Mouse (Mus musculus) kidney, adult 8-10 months (tissue): Measurements from ENCODE around the gene Schip1.

Experiments used
- DNase-seq, 2 experiments: peaks; one replicate each; pipeline ENCODE4 v3.0.0; 2022

Schip1 gene

DNA sequence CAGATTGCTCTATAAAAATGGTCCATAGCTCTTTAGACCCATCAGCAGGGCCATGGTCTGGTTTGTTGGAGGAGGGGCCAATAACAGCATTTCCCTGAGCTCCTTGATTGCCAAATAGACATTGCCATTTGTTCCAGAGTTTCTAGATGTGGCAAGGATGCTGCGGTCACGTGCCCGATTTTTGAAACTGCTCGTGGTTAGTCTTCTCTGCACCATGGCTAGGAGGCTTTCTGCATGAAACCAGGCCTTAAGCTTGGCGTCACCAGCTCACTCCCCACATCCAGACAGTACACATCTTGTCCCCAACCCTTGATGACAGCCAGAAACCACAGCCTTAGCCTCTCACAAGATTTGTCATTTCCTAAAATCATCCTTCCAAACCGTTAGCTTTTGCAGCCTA is 559.9 kb downstream of the Schip1 start:
- DNase-seq, result no peak

DNA sequence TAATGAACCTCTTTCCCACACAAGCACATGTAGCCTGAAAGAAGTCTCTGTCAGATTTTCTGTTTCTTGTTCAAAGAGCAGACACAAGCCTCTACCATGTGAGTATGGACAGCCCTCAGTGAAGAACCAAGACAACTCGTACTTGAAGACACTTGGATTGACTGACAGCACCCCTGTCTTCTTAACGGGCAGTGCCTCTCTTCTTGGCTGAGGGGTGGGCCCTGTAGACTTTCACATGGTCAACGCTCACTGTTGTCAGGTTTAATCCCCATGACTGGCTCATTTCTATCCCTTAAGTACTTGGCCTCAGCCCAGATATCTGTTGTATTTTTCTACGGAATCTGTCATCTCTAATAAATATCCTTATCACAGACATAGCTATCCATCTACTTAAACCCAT is 565.7 kb downstream of the Schip1 start:
- no peak for DNase-seq

DNA sequence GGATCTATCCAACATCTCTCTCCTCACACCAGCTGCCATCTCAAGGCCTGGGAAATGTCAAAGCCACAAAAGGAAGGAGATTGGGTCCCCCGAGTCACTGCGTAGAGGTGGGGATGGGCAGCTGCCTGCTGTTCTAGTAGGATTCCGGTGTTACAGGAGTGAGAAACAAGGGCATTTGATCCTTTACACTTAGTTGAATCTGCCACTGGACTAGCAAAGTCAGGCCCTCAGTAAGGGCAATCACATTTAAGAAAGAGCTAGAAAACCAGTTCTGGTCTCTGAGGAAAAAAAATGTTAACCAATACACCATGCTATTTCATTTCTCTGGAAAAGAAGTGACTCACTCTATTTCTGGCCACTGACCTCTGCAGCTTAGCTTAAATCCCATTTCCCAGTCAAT is 566.2 kb downstream of the Schip1 start:
- no peak for DNase-seq

DNA sequence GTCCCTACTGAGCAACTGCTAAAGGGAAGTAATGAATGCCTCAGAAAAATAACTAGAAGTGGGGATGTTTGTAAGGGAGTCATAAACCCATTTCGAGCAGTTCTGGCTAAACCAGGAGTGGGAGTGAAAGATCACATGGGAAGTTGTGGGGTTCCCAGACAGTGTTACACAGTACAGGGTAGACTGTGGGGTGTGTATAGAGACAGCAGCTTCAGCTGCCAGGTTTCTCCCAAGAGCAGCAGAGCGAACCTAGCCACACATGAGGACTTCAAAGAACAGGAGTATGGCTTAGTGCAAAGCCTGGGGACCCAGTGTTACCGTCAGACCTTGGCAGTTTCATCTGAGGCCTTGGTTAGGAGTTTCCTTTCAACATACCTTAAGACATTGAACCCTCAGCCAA is 568.1 kb downstream of the Schip1 start:
- no peak for DNase-seq

DNA sequence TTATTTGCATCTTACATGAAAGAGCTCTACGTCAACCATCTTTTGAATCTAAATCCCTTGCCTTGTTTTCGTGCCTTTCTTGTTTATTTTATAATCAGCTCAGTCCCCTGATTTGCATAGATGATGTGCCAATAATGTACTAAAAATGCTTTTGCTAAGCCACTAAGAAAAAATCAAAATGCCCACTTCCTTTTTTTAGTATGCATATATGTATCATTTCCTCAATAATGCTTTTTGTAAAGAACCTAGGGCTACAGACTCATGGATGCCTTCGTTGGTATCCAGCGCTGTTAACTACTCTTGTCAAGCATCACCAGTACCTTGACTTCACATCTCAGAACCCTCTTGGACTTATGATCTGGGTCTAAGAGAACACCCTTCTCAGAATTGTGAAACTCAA is 569.0 kb downstream of the Schip1 start:
- no peak for DNase-seq

DNA sequence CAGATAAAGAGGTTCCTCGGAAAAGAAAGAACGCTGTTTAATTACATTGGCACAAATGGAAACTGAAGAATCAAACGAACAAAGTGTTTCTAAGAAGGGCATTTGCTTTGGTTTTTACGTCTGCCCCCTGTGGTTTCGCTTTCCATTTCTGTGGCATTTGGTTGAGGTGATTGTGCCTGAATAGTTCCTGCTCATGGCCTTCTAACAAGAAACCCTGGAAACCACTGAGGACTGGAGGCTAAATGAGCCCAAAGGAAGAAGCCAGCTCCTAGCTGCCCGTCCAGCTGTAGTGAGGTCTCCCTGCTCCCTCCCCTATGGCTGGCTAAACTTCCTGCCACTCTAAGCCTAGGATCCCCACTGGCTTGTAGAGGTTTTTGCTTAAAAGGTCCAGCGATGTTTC is 573.4 kb downstream of the Schip1 start:
- no peak for DNase-seq

DNA sequence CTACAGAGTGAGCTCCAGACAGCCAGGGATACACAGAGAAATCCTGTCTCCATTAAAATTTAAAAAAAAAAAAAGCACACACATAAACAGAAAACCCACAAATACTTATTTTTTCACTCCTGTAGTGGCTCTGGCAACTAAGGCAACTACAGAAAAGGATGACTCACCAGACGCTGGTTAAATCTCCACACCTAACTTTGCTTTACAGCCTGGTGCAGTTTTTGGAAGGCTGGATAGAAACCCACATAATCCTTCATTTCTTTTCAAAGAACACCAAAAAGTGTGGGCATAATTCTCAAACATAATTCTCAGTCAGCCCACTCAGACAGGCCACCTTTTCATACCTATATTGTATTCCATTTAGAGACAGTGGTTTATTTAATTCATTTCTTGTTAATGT is 574.1 kb downstream of the Schip1 start:
- no peak for DNase-seq

DNA sequence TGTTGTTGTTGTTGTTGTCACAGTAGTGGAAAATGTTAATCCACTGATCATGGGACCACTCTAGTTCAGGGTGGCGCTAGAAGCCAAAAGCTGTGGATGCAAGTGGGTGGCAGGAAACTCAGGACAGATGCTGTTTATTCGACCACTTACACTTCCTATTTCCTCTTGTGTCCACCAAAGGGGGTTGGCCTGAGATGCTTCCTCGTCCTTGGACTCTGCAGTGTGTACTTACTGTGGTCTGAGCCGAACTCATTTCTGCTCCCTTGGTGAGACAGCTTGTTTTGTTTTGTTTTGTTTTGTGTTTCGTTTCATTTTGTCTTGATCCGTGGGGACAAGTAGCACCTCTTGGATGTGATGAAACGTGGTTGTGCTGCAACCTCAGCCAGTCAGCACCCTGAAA is 578.3 kb downstream of the Schip1 start:
- no peak for DNase-seq

DNA sequence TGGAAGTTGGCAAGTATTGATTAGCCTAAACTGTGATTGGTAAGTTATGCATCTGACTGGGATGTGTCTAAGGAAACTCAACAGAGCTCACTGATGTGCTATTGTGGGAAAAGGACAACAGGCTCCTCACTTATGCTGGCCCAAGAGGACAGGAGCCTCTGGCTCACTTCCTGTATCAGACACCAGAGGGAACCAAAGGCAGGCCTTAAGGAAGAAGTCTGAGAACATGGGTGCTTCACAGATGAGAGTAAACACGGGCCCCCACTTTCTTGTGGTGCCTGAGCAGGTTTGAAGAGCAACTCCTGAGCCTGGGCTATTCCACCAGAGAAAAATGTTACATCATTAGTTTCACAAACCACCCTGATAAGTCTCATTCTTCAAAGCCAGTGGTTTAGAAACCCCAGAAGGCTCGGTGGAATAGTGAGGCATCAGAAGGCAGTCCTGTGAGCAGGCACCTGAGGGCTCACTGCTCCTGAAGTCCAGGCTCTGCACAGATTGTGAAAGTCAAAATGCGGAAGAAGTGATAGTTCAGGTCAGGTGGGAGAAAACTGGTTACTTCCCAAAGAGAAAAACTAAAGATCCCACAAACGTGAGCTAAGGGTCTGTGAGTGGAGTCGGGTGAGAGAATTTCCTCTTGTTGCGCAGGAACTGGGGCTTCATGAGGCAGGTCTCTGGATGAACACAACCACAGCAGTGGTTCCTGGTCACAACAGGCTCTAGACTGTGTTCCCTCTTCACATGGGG is 582.0 kb downstream of the Schip1 start:
- DNase-seq, result no peak

DNA sequence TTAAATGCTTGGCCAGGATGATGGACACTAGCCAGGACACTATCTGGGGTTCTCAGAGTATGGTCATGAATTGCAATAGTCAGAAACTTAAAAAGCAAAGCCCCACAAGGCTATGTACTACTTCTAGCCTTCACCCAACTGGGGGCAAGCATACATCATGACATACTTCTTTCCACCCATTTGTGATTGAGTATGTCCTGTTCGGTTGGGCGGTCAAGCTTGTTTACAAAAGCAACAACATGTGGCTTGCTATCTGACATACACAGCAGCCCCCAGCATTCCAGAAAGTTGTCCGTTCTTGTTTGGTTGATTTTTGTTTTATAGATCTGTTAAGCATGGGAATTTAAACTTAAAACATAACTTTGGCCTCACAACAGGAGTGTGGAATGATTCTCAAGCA is 582.7 kb downstream of the Schip1 start:
- DNase-seq, result no peak

DNA sequence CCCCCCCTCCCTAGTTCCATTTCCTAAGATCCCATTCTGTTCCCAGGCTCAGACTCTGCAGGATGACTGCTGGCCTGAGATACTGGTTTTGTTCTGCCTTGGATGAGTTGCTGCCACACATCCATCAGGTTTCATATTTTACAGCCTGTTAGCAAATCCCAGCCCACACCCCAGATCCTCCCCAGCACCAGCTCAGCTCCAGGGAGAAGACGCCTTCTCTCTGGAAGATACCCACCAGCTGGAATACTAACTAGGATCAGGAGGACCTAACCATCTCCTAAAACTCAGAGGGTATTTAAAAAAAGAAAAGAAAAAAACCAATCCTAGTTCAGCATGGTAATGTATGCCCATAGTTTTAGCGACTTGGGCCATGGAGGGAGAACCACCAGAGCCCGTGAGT is 585.6 kb downstream of the Schip1 start:
- no peak for DNase-seq

DNA sequence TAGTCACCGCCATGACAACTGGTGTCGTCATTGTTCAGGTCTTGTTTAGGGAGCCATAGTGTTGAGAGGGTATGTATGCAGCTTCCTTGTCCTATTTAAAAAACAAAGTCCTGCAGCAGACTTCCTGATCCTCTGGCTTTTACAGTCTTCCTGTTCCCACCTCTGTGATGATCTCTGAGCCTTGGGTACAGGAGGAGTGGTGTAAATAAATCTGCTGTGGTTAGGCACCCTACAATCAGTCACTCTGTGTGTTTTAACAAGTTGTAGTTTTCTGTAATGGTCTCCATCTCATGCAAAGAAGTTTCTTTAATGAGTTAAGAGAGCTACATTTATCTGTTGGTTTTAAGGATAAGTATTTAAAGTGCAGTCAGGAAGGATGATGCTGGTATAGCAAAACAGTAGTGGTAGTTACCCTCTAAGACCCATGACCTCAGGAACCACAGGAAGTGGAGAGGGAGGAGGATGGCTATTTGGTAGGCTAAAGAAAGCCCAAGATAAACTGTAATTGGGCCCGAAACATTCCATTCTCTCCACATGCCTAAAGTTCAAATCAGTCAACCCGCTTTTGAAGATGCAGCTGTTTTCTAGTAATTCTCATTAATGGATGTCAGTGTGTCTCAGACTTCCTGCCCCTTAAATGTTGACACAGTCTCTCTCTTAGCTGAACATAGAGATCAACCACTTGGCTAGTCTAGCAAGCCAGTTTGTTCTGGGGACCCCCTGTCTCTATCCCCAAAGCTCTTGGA is 592.2 kb downstream of the Schip1 start:
- no peak for DNase-seq

DNA sequence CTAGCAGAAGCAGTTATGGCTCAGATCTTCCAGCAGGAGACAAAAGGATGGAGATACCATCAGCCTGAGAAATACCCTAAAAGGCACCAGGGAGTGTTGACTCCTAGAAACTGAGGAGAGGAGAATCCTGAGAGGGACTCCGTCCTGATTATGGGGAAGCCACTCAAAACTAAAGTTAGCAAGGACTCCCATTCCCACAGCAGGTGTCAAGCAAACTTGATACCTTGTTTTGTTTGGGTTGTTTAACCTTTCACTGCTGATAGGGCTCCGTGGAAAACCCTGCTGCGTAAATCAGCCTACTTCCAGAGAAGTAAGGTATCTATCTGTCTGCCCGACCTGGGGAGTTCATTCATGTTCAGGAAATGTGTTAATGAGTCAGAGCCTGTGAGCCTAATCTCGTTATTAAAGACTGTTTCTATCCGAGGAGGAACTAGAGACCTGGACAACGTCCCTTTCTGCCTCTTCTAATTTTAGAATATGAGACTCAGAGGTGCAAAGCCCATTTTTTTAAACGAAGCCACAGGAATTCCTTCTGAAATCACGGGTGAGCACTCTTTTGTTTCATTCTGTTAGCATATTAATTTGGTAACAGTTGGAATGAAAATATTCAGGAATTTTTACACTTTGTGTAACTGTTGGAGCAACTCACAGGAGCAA is 593.1 kb downstream of the Schip1 start:
- no peak for DNase-seq

DNA sequence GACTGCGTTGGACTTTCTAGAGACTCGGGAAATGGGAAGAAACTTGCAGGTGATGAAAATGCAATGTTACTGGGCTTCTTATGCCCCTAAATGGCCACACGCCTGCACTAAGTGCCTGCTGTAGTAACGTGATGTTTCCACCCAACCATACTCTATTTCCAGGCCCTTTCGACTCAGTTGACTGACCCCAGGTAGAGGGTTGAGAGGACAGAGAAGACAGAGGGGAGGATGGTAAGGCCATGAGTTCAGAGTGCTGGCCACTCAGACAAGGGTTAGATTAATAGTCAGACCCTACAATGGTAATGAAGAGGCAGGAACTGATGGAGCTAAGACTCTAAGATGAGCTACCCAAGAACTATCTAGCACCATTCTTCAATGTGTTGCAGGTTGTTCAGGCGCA is 595.4 kb downstream of the Schip1 start:
- no peak for DNase-seq

DNA sequence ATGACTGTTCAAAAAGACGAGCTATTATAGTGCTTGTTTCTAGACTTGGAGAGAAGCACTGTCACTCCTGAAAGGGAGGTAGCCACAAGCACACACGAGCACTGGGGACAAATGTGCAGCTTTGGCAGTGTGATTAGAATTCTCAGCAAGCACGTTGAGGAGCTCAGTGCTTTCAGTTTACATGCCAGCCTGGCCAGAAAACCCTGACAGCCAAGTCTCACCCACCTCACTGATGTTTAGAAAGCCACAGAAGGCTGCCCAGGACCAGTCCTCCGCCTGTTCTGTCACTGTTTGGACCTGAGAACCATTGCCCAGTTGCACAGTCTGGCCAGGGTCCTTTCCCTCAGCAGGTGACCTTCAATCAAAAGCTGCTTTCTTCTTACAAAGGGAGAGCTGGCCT is 595.9 kb downstream of the Schip1 start:
- no peak for DNase-seq

DNA sequence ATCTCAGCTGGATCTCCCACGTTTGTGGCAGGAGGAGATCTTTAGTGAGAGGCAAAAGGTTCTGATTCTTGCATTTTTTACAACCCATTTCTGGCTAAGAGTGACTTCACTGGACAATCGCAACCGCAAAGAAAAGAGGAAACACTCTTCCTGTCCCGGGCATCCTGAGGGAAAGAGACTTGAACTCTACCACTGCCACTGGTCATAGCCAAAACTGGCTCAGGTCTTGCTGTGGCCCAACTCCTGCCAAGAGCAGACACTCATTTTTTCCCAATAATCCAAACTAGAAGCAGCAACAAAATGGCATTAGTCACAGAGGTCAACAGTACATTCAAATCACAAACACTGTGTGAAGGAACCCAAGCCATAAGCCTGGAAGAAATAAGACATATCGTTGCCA is 597.8 kb downstream of the Schip1 start:
- DNase-seq, result no peak

DNA sequence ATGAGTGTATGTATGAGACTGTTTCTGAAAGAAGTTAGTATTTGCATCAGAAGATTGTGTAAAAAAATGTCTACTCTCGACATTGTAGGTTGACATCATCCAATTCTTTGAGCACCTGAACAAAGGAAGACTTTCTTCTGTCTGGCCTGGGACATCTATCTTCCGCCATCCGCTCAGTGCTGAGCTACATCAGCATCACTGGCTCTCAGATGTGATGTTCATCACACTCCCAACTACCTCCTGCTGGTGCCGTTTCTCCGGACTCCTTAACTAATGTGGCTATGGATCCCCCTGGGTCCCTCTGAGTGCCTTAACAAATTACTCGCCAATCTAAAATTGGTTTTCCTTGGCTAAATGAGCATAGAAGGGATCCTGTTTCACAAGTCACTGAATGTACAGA is 599.7 kb downstream of the Schip1 start:
- no peak for DNase-seq

DNA sequence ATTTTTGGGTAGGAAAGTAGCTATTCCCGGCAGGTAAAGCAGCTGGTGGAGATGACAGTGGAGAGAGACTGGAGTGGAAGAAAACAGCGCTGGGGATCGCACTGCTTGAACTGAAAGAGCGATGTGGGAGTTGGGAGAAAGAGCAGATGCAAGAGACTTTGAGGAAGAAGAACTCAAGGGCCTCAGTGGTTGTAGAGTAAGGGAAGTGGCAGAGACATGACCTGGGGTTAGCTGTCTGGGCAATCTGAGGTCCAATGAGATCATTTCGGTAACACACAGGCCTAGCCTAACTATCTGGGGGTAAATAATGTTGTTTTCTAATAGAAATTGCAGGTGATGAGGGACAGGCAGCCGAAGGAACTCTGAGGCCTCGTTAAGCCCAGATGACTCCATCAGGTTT is 601.8 kb downstream of the Schip1 start:
- DNase-seq, result no peak

DNA sequence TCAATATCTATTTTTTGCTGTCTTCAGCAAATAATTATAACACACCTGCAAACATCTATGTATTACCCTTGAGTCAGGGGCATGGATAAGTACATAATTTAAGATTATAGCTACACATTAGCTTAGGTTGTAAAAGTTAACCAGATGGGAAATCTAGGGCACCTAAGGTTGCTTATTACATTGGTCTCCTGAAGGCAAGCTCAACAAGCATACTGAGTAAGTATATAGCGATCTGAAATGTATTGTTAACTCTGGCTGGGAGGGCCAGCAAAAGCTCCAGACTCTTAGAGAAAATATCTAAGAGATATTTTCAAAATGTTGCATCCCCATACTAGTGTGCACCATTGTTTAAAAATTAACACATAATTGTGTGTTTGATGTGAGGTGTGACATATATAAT is 603.2 kb downstream of the Schip1 start:
- no peak for DNase-seq

DNA sequence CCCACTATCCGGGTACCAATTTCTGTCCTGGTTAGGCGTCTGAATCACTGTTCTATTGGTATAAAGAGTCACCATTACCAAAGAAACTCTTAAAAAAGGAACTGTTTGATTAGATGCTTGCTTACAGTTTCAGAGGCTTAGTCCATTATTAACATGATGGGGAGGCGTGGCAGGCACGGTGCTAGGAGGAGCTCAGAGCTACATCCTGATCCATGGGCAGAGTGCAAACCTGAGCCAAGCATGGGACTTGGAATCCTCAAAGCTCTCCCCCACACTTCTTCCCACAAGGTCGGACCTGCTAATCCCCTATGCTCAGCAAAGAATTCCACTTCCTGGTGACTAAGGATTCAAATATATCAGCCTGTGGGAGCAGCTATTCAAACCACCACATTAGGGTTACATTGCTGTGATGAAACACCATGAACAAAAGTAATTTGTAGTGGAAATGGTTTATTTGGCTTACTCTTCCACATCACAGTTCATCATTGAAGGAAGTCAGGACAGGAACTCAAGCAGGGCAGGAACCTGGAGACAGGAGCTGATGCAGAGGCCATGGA is 604.9 kb downstream of the Schip1 start:
- DNase-seq, result peak; percentile 17 to 40

DNA sequence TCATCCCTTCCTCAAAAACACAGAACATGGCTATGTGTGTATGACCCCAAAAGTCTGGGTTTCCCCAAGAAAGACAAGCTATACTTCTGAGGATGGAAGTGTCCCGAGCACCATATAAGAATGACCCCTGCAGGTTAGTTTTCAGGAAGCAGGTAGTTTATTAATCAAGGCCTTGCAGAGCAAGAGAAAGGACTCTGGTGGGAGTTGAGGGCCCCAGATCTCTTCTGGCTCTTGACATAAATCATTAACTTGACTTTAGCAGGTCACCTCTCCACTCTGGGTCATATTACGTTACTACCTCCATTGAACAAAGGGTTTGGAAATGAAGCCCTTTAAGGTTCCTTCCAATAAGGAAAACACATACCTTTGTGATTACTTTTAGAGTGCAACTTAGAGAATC is 610.1 kb downstream of the Schip1 start:
- DNase-seq, result no peak

DNA sequence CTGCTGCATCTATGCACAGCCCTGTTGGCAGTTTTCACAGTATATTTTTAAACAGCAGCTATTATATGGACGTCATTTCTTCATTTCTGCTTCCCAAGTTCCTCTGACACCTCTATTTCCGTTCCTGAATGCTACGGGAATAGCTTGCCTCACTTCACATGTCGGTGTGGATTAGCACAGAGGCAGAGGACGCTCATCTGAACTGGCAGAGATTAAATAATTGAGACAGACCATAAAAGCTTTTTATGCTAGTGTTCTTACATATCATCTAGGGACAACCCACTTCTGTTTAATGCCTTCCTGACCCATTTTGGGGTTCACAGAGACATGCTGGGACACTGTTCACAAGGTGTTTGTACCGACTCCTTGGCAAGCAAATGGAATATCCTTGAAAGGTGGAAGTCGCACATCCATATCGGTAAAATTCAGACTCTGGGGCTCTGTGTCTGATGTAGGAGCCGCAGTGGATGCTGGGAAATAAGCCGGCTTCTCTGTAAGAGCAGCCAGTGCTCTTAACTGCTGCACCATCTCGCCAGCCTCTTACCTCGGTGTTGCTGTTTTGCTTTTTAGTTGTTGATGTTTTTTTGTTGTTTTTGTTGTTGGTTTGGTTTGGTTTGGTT is 610.7 kb downstream of the Schip1 start:
- no peak for DNase-seq
